Mouse (Mus musculus): ENCODE measurements around the gene Cspg4.

The Cspg4 gene

DNA sequence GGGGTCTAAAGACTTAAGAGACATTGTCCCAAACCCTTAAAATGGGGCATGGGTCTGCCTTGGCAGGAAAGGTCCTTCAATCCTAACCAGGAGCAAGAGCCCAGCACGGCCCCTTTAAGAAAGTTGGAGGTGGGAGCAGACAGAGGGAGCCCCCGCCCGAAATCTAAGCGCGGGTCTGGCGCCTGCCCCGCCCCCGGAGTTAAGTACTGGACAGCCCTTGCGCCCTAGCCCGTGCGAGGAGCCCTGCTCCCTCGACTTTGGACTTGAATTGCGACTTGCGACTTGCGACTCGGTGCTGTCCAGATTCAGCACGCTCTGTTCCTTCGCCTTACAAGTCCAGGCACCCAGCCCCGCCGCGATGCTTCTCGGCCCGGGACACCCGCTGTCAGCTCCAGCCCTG lies at the start of gene Cspg4:
TSS of gene Cspg4 (plus strand) at position 202 of the 400 bp plus-strand sequence.
- DNase-seq: no peak

- no peak for DNase-seq
Measured at GRCm38 (mm10) chr9:56824900-56825299, 39.9 kb upstream of the Cspg4 start.

GRCm38 (mm10) chr9:56825476-56826213 lies 39.2 kb upstream of the Cspg4 start:
- no peak for DNase-seq

DNA sequence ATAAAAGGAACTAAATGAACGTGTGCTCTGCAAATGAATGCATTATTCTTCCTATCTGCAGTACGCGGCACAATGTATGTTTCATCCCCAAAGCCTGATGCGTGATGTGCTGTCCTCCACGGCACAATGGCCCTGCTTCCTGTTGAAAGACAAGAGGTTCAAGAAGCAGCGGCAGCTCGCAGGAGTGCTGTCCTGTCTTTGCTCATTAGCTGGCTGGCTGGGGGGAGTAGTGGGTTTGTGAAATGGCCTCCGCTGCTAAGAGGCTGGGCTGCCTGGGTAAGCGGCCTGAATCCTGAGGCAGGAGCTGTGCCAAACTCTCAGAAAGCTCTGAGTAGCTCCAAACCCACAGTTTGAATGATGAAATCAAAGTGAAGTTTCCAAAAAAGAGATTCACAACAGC lies 36.7 kb upstream of the Cspg4 start:
- no peak for DNase-seq

- no peak for DNase-seq
Measured at GRCm38 (mm10) chr9:56828841-56829240, 36.0 kb upstream of the Cspg4 start.

- no peak for DNase-seq
Measured at GRCm38 (mm10) chr9:56830162-56830561, 34.7 kb upstream of the Cspg4 start.

DNA sequence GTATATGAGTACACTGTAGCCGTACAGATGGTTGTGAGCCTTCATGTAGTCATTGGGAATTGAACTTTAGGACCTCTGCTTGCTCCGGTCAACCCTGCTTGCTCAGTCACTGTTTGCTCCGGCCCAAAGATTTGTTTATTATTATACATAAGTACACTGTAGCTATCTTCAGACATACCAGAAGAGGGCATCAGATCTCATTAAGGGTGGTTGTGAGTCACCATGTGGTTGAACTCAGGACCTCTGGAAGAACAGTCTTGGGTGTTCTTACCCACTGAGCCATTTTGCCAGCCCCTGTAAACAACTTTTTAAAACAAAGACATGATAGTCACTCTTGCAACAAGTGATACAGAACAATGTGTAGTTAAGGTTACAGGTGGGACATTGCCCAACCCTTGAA lies 32.9 kb upstream of the Cspg4 start:
- DNase-seq: no peak

DNA sequence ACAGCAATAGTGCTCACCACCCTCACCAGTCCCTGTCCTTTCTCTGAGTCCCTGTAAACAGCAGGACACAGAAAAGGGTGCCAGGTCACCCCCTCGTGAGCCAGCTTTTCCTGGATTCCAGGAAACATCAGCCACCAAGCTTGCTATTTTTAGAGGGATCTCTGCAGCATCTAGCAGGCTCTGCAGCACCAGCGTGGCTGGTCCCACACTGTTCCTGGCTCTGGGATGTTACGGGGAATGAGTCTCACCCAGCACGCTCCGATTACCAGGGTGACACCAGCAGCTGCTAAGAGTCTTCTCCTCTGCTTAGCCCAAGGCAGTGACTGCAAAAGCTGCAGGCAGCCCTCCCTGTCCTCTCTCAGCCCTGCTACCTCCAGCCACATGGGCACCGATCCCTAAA lies 31.9 kb upstream of the Cspg4 start:
- no peak for DNase-seq

DNA sequence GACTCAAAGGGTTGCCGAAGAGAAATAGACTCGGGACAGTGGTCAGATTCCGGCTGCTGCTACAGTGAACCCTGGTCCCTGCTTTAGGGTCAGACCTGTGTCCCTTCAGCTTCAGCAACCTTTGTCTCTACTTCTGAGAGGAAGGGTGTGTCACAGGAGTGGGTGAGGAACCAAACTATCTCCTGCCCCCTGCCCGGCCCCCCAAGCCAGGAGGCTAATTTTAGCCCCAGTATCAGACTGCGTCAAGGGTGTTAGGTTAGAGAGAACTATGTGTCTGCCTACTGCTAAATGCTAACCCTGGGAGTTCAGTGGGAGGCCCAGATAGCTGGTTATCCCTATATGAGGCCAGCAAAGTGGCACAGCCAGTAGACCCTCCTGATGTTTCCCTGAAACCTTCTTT lies 29.7 kb upstream of the Cspg4 start:
- no peak for DNase-seq

DNA sequence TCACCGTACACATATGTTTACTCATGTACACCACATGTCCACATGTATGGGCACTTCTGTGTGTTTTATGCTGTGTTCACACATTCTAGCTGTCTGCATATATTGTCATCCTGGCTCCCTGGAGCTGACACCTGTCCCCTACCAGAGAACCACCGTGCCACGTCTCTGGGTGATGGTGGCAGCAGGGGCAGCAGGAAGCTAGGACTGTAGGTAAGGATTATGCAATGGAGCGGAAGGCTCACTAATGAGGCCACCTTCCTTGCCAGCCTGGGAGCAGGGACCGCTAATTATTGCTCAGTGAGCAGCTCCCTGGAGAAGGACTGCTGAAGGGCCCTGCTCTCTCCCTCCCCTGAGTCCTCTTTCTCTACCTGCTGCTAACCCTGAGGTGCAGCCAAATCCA lies 24.1 kb upstream of the Cspg4 start:
- peak; percentile 39 for DNase-seq

GRCm38 (mm10) chr9:56841864-56842263 lies 23.0 kb upstream of the Cspg4 start:
- no peak for DNase-seq

- no peak for DNase-seq
Measured at GRCm38 (mm10) chr9:56842303-56842719, 22.5 kb upstream of the Cspg4 start.

DNA sequence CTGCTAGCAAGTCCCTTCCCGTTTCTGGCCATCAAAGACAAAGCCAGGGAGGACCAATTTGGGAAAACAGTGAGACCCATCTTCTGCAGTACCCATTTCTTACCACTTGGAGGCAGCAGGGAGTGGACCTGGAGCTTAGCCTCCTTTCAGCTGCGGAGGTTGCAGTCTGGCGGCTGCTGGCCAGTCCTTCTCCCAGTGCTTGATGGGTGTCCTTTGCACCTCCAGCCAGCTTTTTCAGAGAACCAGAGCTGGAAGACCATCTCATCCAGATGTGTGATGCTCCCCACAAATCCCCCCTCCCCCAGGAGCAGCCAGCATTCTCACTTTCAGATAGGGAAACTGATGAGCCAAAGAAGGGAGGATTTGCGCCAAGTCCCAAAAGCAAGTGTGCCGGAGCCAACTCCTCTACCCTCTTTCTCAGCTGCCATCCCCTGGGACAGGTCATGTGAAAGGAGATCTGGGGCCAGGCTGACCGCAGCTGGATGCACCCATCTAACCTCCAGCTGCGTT lies 21.1 kb upstream of the Cspg4 start:
- peak; percentile 71 for DNase-seq

GRCm38 (mm10) chr9:56844644-56845043 lies 20.2 kb upstream of the Cspg4 start:
- no peak for DNase-seq

DNA sequence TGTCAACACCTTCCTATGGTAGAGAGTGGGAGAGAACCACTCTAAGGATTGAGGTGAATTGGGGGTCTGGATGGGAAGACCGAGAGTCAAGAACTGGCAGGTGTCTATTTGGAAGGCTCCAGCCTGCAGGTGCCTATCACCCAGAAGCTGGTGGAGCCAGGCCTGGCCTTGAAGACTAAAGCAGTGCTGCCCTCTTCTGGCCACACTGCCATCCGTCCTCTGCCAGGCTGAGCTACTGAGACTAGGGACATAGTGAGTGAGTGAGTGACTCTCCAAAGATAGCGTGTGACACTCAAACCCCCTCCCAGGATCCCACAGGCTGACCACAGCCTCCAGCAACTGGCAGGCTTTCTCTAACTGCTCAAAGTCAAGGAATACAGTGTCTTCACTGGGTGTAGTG lies 17.3 kb upstream of the Cspg4 start:
- peak; percentile 52 for DNase-seq

- DNase-seq: no peak
Measured at GRCm38 (mm10) chr9:56850128-56850904, 14.5 kb upstream of the Cspg4 start.

DNA sequence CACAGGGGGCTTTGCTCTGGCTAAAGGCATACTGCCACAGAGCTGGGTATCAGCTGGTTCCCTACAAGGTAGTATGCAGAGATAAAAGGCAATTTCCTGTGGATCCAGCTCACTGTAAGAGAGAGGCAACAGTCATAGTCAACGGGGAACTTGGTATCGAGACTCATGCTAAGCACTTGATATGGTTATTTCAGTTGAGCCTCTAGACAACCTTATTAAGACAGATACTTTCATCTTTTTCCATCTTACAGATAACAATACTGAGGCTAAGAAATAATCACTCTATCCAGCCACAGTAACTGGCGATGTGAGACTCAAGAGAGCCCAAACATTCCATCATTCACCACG lies 14.0 kb upstream of the Cspg4 start:
- DNase-seq: no peak

- DNase-seq: no peak
Measured at GRCm38 (mm10) chr9:56851778-56852177, 13.1 kb upstream of the Cspg4 start.

DNA sequence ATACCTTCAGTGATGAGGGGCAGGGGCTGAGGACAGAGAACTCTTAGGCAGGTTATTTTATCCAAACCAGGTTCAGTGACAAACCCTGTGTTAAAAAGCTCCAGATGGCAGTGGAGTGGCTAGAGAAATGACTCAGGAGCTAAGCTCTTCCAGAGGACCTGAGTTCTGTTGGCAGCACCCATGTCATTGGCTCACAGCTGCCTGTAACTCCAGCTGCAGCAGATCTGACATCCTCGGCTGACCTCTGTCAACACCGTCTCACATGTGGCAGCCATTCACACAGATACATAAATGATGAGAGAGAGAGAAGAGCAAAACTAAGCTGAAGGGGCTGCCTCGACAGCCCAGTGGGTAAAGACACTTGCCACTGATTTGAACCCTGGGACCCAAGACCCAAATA lies 7.4 kb upstream of the Cspg4 start:
- no peak for DNase-seq

DNA sequence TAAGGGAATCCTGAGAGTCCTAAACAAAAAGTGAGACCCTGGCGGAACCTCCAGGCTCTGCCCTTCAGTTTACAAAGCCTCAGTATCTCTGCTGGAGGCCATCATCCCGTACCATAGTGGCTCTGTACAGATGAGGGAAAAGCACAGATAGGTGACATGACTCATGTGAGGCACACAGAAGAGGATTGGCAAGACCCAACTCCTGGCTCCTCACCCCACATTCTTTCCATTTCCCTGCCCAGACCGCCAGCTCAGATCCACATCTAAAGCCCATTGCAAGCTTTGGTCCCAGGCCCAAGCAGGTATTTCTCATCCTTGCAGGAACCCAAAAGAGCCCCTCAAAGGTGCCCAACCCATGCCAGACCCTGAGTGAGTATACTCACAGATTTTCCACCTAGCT lies 4.8 kb upstream of the Cspg4 start:
- no peak for DNase-seq

- no peak for DNase-seq
Measured at GRCm38 (mm10) chr9:56860486-56861269, 4.2 kb upstream of the Cspg4 start.

GRCm38 (mm10) chr9:56862863-56863262 lies 2.0 kb upstream of the Cspg4 start:
- no peak for DNase-seq

DNA sequence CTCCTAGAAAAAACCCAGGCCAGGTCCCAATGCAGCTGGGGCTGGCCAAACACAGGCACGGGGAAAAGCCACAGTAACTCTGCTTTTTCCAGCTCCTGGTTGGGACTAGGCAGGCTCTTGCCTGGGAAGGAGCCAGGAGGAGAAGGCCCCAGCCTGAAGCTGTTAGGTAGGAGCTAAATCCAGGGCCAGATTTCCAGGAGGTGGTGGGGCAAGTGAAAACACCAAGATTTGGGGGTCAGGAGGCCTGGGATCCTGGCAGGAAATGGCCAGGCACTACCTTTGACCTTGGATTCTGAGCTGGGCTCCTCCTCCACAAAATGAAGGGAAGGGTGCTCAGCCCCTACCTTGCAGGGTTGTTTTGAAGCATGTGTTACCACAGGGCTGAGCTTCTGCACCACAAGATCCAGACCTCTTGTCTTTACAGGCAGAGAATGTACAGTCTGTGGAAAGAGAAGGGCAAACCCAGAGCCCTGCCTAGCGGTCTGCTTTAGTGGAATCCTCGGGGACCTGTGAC lies 560 bp upstream of the Cspg4 start, which contains the start of gene Odf3l1:
TSS of gene Odf3l1 (minus strand) at position 464 of the 514 bp plus-strand sequence.
- DNase-seq: no peak
